Mouse (Mus musculus): ENCODE data around the gene Postn.

DNA sequence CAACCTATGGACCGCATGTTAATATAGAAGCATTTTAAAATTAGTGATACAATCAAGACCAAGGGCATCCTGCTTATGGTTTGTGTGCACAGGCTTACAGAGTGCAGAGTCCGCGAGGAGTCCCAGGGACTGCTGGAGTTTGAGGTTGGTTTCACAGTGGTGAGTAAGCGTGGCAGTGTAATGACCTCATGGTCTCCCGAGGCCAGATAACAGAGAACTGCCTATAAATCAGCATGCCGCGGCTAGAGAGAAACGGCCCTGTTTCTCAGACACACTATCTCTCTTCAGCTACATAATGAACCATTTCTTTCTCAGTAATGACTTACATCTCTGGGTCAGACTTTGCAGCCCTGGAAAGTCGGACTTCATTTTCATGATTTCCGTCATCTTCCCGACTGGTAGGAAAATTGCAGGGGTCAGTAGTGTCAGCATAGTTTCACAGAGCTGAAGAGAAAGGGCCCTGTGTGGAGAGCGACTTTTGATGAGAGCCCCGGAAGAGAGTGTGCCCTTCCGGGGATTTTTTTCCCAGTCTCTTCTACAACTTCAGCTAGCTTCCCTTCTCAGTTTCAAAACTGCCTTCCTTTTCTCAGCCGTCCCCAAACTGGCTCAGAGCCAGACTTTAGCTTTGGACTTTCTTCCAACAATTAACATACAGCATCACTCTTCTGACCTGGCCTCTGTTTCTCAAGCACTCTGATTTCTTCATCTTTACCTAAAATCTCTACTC is 2.3 kb upstream of the Postn start:
- TF ChIP-seq EP300 (IDR thresholded peaks at IDR 0.05; ENCODE audit: insufficient read depth, low read depth, low read length) (no peak), POLR2A (IDR thresholded peaks at IDR 0.05; ENCODE audit: insufficient read depth, low read length) (no peak), CTCF (IDR thresholded peaks at IDR 0.05; ENCODE audit: low read depth, low read length) (no peak)
